Mouse (Mus musculus) common myeloid progenitor, adult 5-6 weeks (primary cell): Measurements from ENCODE around the gene Zfp493. TPM values are rescaled to one million over a fixed set of nuclear protein-coding genes. Genes with fewer than 3 reads are reported as not detected.

Experiments used
- total RNA-seq: library from RNA; stranded (forward); fragments of 200-1000, 187-1606 nt; gene quantifications from 2 replicates; pipeline ENCODE4 v1.2.3, GENCODE M21; 2017

The Zfp493 gene
- total RNA-seq, 1 experiment from 2014 or later = 3.2 TPM

Other genes with a start within 250 kb of the Zfp493 start
- 12.3 and 13.6 TPM in 2 replicates for gene Zfp748, start 225.9 kb upstream of the Zfp493 start, total RNA-seq
- gene Zfp729b, start 170.0 kb upstream of the Zfp493 start, total RNA-seq = 27.2 and 27.6 TPM in 2 replicates
- gene Gm49345, start 141.9 kb upstream of the Zfp493 start, total RNA-seq = not detected in 2 replicates
- 15.5 and 18.8 TPM in 2 replicates for gene Zfp729a, start 141.9 kb upstream of the Zfp493 start, total RNA-seq
- 25.2 and 26.0 TPM in 2 replicates for gene Zfp738, start 92.6 kb upstream of the Zfp493 start, total RNA-seq
- gene Zfp65, start 50.5 kb upstream of the Zfp493 start, total RNA-seq = 14.5 and 21.5 TPM in 2 replicates
- 2.4 and 8.6 TPM in 2 replicates for gene Zfp85, start 24.5 kb upstream of the Zfp493 start, total RNA-seq
- gene Zfp273, start 34.0 kb downstream of the Zfp493 start, total RNA-seq = 7.2 and 9.0 TPM in 2 replicates
- gene Gm10037, start 51.4 kb downstream of the Zfp493 start, total RNA-seq = not detected in 2 replicates
- gene BC048507, start 83.6 kb downstream of the Zfp493 start, total RNA-seq = not detected in 2 replicates